Mouse (Mus musculus): ENCODE measurements around the gene Mlst8.

- TF ChIP-seq CTCF (IDR thresholded peaks at IDR 0.05; ENCODE audit: control insufficient read depth, insufficient read depth, insufficient replicate concordance, low read depth, low read length) (no peak), POLR2A (IDR thresholded peaks at IDR 0.05; ENCODE audit: control insufficient read depth, low read depth, low read length) (no peak)
Measured at GRCm38 (mm10) chr17:24461580-24461979, 17.3 kb downstream of the Mlst8 start.

Measured in testis, adult 2 months (tissue).